Mouse (Mus musculus): ENCODE data around the gene Art4.
"Not testable (repeated sequence)": the region's sequence is repeated elsewhere in the genome, so short reads cannot be mapped to it uniquely, and the experiment has no call there.

Gene Art4

GRCm38 (mm10) chr6:136857186-136857872 lies at the start of gene Art4:
TSS of gene Art4 (minus strand) at chr6:136857733.
- no peak for DNase-seq (ENCODE audit: low read depth, low spot score)

GRCm38 (mm10) chr6:136906937-136907293 lies 49.4 kb upstream of the Art4 start:
- DNase-seq (ENCODE audit: low read depth, low spot score) = no peak

GRCm38 (mm10) chr6:136906283-136906936 lies 48.9 kb upstream of the Art4 start:
- no peak for DNase-seq (ENCODE audit: low read depth, low spot score)

- DNase-seq (ENCODE audit: low read depth, low spot score) = no peak
Measured at GRCm38 (mm10) chr6:136903885-136904470, 46.4 kb upstream of the Art4 start.

GRCm38 (mm10) chr6:136902527-136902926 lies 45.0 kb upstream of the Art4 start:
- no peak for DNase-seq (ENCODE audit: low read depth, low spot score)

- no peak for DNase-seq (ENCODE audit: low read depth, low spot score)
Measured at GRCm38 (mm10) chr6:136901010-136901409, 43.5 kb upstream of the Art4 start.

GRCm38 (mm10) chr6:136900369-136901009 lies 43.0 kb upstream of the Art4 start:
- no peak for DNase-seq (ENCODE audit: low read depth, low spot score)

GRCm38 (mm10) chr6:136898954-136899353 lies 41.4 kb upstream of the Art4 start:
- DNase-seq (ENCODE audit: low read depth, low spot score) = no peak

GRCm38 (mm10) chr6:136898222-136898621 lies 40.7 kb upstream of the Art4 start:
- no peak for DNase-seq (ENCODE audit: low read depth, low spot score)

- DNase-seq (ENCODE audit: low read depth, low spot score) = no peak
Measured at GRCm38 (mm10) chr6:136897789-136898188, 40.3 kb upstream of the Art4 start.

GRCm38 (mm10) chr6:136894532-136895339 lies 37.2 kb upstream of the Art4 start:
- no peak for DNase-seq (ENCODE audit: low read depth, low spot score)

GRCm38 (mm10) chr6:136892002-136892401 lies 34.5 kb upstream of the Art4 start:
- DNase-seq (ENCODE audit: low read depth, low spot score) = no peak

- no peak for DNase-seq (ENCODE audit: low read depth, low spot score)
Measured at GRCm38 (mm10) chr6:136889554-136889953, 32.0 kb upstream of the Art4 start.

- DNase-seq (ENCODE audit: low read depth, low spot score) = no peak
Measured at GRCm38 (mm10) chr6:136889067-136889466, 31.5 kb upstream of the Art4 start.

GRCm38 (mm10) chr6:136887854-136888253 lies 30.3 kb upstream of the Art4 start:
- no peak for DNase-seq (ENCODE audit: low read depth, low spot score)

GRCm38 (mm10) chr6:136884766-136885165 lies 27.2 kb upstream of the Art4 start:
- not testable (repeated sequence) for DNase-seq (ENCODE audit: low read depth, low spot score)

GRCm38 (mm10) chr6:136883961-136884360 lies 26.4 kb upstream of the Art4 start:
- DNase-seq (ENCODE audit: low read depth, low spot score) = no peak

- no peak for DNase-seq (ENCODE audit: low read depth, low spot score)
Measured at GRCm38 (mm10) chr6:136883431-136883915, 25.9 kb upstream of the Art4 start.

GRCm38 (mm10) chr6:136881678-136882077 lies 24.1 kb upstream of the Art4 start:
- no peak for DNase-seq (ENCODE audit: low read depth, low spot score)

GRCm38 (mm10) chr6:136875670-136876069 lies 18.1 kb upstream of the Art4 start, which contains the start of gene Mgp:
TSS of gene Mgp (minus strand) at chr6:136875823.
- no peak for DNase-seq (ENCODE audit: low read depth, low spot score)

GRCm38 (mm10) chr6:136874599-136874998 lies 17.1 kb upstream of the Art4 start:
- DNase-seq (ENCODE audit: low read depth, low spot score) = no peak

Data from embryo, embryonic 11.5 days (tissue).